Mouse (Mus musculus): ENCODE measurements around the gene Nagpa. TPM values are rescaled to one million over a fixed set of nuclear protein-coding genes. Genes with fewer than 3 reads are reported as not detected.

The Nagpa gene
- total and polyA plus RNA-seq, 3 experiments = 34.0 to 60.5 TPM; not detected in 1

DNA sequence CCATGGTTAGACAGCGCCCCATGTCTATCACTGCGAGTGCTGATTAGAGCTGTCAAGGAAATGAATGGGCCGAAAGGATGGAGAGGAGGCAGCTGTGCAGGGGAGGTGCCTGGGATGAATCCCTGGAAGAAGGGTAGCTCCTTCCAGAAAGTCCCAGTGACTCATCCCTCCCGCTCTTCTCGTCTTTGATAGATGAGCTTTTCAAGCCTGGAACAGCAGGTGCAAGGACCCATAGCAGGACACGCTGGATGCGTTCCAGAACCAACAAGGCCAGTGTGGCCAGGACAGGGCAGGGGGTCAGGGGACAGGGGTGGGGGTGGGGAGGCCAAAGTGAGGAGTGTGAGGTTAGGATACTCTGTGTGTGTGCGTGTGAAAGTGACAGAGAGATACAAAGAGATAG lies 44.6 kb downstream of the Nagpa start:
- Histone ChIP-seq H3K27me3 (ENCODE audit: control insufficient read depth in 1 of 2, insufficient read depth in 2 of 2, low read length in 2 of 2) (peaks cover 0 to 14% of the 10 kb centered on the region in 2 experiments; a peak in 3 of 4 replicates), H3K79me2 (ENCODE audit: control insufficient read depth, insufficient read depth, low read length, poor library complexity) (no peaks in the 10 kb centered on the region)

DNA sequence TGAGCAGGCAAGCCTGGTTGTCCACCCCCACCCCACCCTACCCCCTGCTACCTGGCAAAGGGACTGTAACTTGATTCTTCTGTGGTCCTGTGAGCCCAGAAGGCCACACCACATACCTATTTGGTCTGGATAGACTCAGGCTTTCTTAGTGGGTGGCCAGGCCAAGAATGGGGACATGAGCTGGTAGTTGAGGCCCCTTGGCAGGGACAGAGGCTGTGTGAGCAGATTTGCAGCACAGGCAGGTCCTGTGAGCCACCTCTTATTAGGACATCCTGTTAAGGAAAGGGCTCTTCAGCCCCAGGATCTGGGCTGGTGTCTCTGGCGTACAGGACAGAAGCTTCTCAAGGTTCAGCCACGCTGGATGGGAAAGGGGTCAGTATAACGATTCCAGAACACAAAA lies 46.7 kb downstream of the Nagpa start:
- Histone ChIP-seq H3K27ac (ENCODE audit: control insufficient read depth, low read depth, low read length) (no peak overlapping the region), H3K36me3 (ENCODE audit: control insufficient read depth in 1 of 2, insufficient read depth in 2 of 2, low read length in 2 of 2) (no peaks in the 10 kb centered on the region), H3K27me3 (ENCODE audit: control insufficient read depth in 1 of 2, insufficient read depth in 2 of 2, low read length in 2 of 2) (peaks cover 0 to 14% of the 10 kb centered on the region in 2 experiments; a peak in 3 of 4 replicates), H3K79me2 (ENCODE audit: control insufficient read depth, insufficient read depth, low read length, poor library complexity) (no peaks in the 10 kb centered on the region), H3K9ac (ENCODE audit: control insufficient read depth, low read depth, low read length, poor library complexity, severe bottlenecking) (no peak overlapping the region), H3K4me1 (ENCODE audit: control insufficient read depth in 1 of 2, insufficient read depth in 2 of 2, low read length in 2 of 2) (no peaks in the 10 kb centered on the region), H3K4me3 (ENCODE audit: control insufficient read depth in 1 of 2, insufficient read depth in 1 of 2, low read depth in 2 of 2, low read length in 2 of 2) (no peak overlapping the region), H3K9me3 (replicated peaks; ENCODE audit: insufficient read depth, low read length) (no peaks in the 10 kb centered on the region)
- TF ChIP-seq UBTF (IDR thresholded peaks at IDR 0.05; ENCODE audit: borderline replicate concordance, insufficient read depth, low read depth, low read length) (no peak), MXI1 (IDR thresholded peaks at IDR 0.05; ENCODE audit: low read depth, low read length) (no peak), ZKSCAN1 (IDR thresholded peaks at IDR 0.05; ENCODE audit: low read depth, low read length) (no peak), TAL1 (IDR thresholded peaks at IDR 0.05; ENCODE audit: low read length) (no peak), E2F4 (IDR thresholded peaks at IDR 0.05; ENCODE audit: borderline replicate concordance, low read depth, low read length) (no peak), GATA1 (IDR thresholded peaks at IDR 0.05; ENCODE audit: low read depth, low read length) (no peak), POLR2AphosphoS2 (IDR thresholded peaks at IDR 0.05; ENCODE audit: low read length) (no peak), MEF2A (IDR thresholded peaks at IDR 0.05; ENCODE audit: extremely low read depth, insufficient replicate concordance, low read depth, low read length, poor library complexity, severe bottlenecking) (no peak), EP300 (IDR thresholded peaks at IDR 0.05; ENCODE audit: low read depth in 1 of 2, low read length in 2 of 2) (no peak), SMC3 (IDR thresholded peaks at IDR 0.05; ENCODE audit: low read depth, low read length) (no peak), USF2 (IDR thresholded peaks at IDR 0.05; ENCODE audit: borderline replicate concordance in 1 of 2, insufficient read depth in 1 of 2, low read depth in 1 of 2, low read length in 2 of 2) (no peak), CHD1 (IDR thresholded peaks at IDR 0.05; ENCODE audit: low read depth, low read length) (no peak), MAFK (IDR thresholded peaks at IDR 0.05; ENCODE audit: borderline replicate concordance, low read depth, low read length) (no peak), RCOR1 (IDR thresholded peaks at IDR 0.05; ENCODE audit: low read depth, low read length) (no peak), NELFE (IDR thresholded peaks at IDR 0.05; ENCODE audit: low read depth, low read length) (no peak)
- no peak for DNase-seq (ENCODE audit: low read depth, low spot score)

More for the DNA sequence above, 44.6 kb downstream of the Nagpa start:
- Histone ChIP-seq H3K27ac (ENCODE audit: control insufficient read depth, low read depth, low read length) (no peak overlapping the region), H3K4me1 (ENCODE audit: control insufficient read depth in 1 of 2, insufficient read depth in 2 of 2, low read length in 2 of 2) (no peaks in the 10 kb centered on the region), H3K9ac (ENCODE audit: control insufficient read depth, low read depth, low read length, poor library complexity, severe bottlenecking) (no peak overlapping the region), H3K9me3 (replicated peaks; ENCODE audit: insufficient read depth, low read length) (no peaks in the 10 kb centered on the region), H3K4me3 (ENCODE audit: control insufficient read depth in 1 of 2, insufficient read depth in 1 of 2, low read depth in 2 of 2, low read length in 2 of 2) (no peak overlapping the region), H3K36me3 (ENCODE audit: control insufficient read depth in 1 of 2, insufficient read depth in 2 of 2, low read length in 2 of 2) (no peaks in the 10 kb centered on the region)
- DNase-seq (ENCODE audit: low read depth, low spot score) = no peak
- TF ChIP-seq USF2 (IDR thresholded peaks at IDR 0.05; ENCODE audit: borderline replicate concordance in 1 of 2, insufficient read depth in 1 of 2, low read depth in 1 of 2, low read length in 2 of 2) = no peak
- no peak for TF ChIP-seq RCOR1 (IDR thresholded peaks at IDR 0.05; ENCODE audit: low read depth, low read length)
- no peak for TF ChIP-seq BHLHE40 (IDR thresholded peaks at IDR 0.05; ENCODE audit: borderline replicate concordance, low read depth, low read length)
- TF ChIP-seq CTCF (IDR thresholded peaks at IDR 0.05 in 2 of 3, conservative IDR thresholded peaks at IDR 0.05 in 1 of 3; ENCODE audit: control insufficient read depth in 1 of 3, insufficient read depth in 1 of 3, low read depth in 2 of 3, low read length in 3 of 3, poor library complexity in 1 of 3, severe bottlenecking in 1 of 3) = no peak
- TF ChIP-seq E2F4 (IDR thresholded peaks at IDR 0.05; ENCODE audit: borderline replicate concordance, low read depth, low read length) = no peak
- TF ChIP-seq TAL1 (IDR thresholded peaks at IDR 0.05; ENCODE audit: low read length) = no peak
- TF ChIP-seq ELF1 (IDR thresholded peaks at IDR 0.05; ENCODE audit: low read depth, low read length) = no peak
- TF ChIP-seq CHD1 (IDR thresholded peaks at IDR 0.05; ENCODE audit: low read depth, low read length) = no peak
- no peak for TF ChIP-seq EP300 (IDR thresholded peaks at IDR 0.05; ENCODE audit: low read depth in 1 of 2, low read length in 2 of 2)
- no peak for TF ChIP-seq SMC3 (IDR thresholded peaks at IDR 0.05; ENCODE audit: low read depth, low read length)
